Mouse (Mus musculus): ENCODE results near the gene Ripor3. TPM values are rescaled to one million over a fixed set of nuclear protein-coding genes. Genes with fewer than 3 reads are reported as not detected.

Gene Ripor3
- total and polyA plus RNA-seq, 3 experiments: 1.9 to 6.9 (median 6.5) TPM

- Histone ChIP-seq H3K27me3 (ENCODE audit: insufficient read depth, low read length) (no peaks in the 10 kb centered on the region), H3K9me3 (replicated peaks) (no peaks in the 10 kb centered on the region), H3K36me3 (replicated peaks) (peaks cover 79% of the 10 kb centered on the region), H3K4me3 (ENCODE audit: low read depth, low read length) (no peak overlapping the region), H3K4me1 (ENCODE audit: insufficient read depth, low read depth, low read length) (peaks cover 39% of the 10 kb centered on the region)
- DNase-seq (ENCODE audit: low spot score): no peak
- ATAC-seq (ENCODE audit: extremely low read depth, insufficient number of reproducible peaks, low FRiP score, poor library complexity, severe bottlenecking): peak; percentile 50
- TF ChIP-seq TAL1 (conservative IDR thresholded peaks at IDR 0.05; ENCODE audit: low read depth, low read length) (no peak), CTCF (IDR thresholded peaks at IDR 0.05; ENCODE audit: low read depth, low read length) (no peak), GATA2 (IDR thresholded peaks at IDR 0.05; ENCODE audit: borderline replicate concordance, low read depth, low read length) (no peak), POLR2AphosphoS5 (IDR thresholded peaks at IDR 0.05; ENCODE audit: insufficient replicate concordance, low read depth, low read length) (no peak), GATA1 (IDR thresholded peaks at IDR 0.05; ENCODE audit: borderline replicate concordance, low read length) (no peak)
These were observed 68.7 kb downstream of the Ripor3 start for GRCm38 (mm10) chr2:167941745-167942176.

GRCm38 (mm10) chr2:167941320-167941719 lies 69.1 kb downstream of the Ripor3 start:
- DNase-seq (ENCODE audit: low spot score) (no peak), ATAC-seq (ENCODE audit: extremely low read depth, insufficient number of reproducible peaks, low FRiP score, poor library complexity, severe bottlenecking) (no peak)
- Histone ChIP-seq H3K27me3 (ENCODE audit: insufficient read depth, low read length) (no peaks in the 10 kb centered on the region), H3K9me3 (replicated peaks) (no peaks in the 10 kb centered on the region), H3K36me3 (replicated peaks) (peaks cover 82% of the 10 kb centered on the region), H3K4me1 (ENCODE audit: insufficient read depth, low read depth, low read length) (peaks cover 39% of the 10 kb centered on the region), H3K4me3 (ENCODE audit: low read depth, low read length) (no peak overlapping the region)
- TF ChIP-seq POLR2AphosphoS5 (IDR thresholded peaks at IDR 0.05; ENCODE audit: insufficient replicate concordance, low read depth, low read length) (no peak), GATA2 (IDR thresholded peaks at IDR 0.05; ENCODE audit: borderline replicate concordance, low read depth, low read length) (no peak), GATA1 (IDR thresholded peaks at IDR 0.05; ENCODE audit: borderline replicate concordance, low read length) (no peak), CTCF (IDR thresholded peaks at IDR 0.05; ENCODE audit: low read depth, low read length) (no peak), TAL1 (conservative IDR thresholded peaks at IDR 0.05; ENCODE audit: low read depth, low read length) (no peak)

GRCm38 (mm10) chr2:167940636-167941035 lies 69.8 kb downstream of the Ripor3 start:
- Histone ChIP-seq H3K36me3 (replicated peaks) (peaks cover 87% of the 10 kb centered on the region), H3K4me3 (ENCODE audit: low read depth, low read length) (no peak overlapping the region), H3K27me3 (ENCODE audit: insufficient read depth, low read length) (no peaks in the 10 kb centered on the region), H3K4me1 (ENCODE audit: insufficient read depth, low read depth, low read length) (peaks cover 39% of the 10 kb centered on the region), H3K9me3 (replicated peaks) (no peaks in the 10 kb centered on the region)
- ATAC-seq (ENCODE audit: extremely low read depth, insufficient number of reproducible peaks, low FRiP score, poor library complexity, severe bottlenecking) (no peak), DNase-seq (ENCODE audit: low spot score) (no peak)
- TF ChIP-seq GATA1 (IDR thresholded peaks at IDR 0.05; ENCODE audit: borderline replicate concordance, low read length): no peak
- no peak for TF ChIP-seq POLR2AphosphoS5 (IDR thresholded peaks at IDR 0.05; ENCODE audit: insufficient replicate concordance, low read depth, low read length)
- no peak for TF ChIP-seq TAL1 (conservative IDR thresholded peaks at IDR 0.05; ENCODE audit: low read depth, low read length)
- TF ChIP-seq GATA2 (IDR thresholded peaks at IDR 0.05; ENCODE audit: borderline replicate concordance, low read depth, low read length): no peak
- TF ChIP-seq CTCF (IDR thresholded peaks at IDR 0.05; ENCODE audit: low read depth, low read length): no peak

- ATAC-seq (ENCODE audit: extremely low read depth, insufficient number of reproducible peaks, low FRiP score, poor library complexity, severe bottlenecking): no peak
These were observed 70.6 kb downstream of the Ripor3 start for GRCm38 (mm10) chr2:167939632-167940399.

GRCm38 (mm10) chr2:167939204-167939603 lies 71.2 kb downstream of the Ripor3 start:
- no peak overlapping the region for H3K4me3 ChIP-seq (ENCODE audit: low read depth, low read length)
- H3K27me3 ChIP-seq (ENCODE audit: insufficient read depth, low read length): no peaks in the 10 kb centered on the region
- peaks cover 33% of the 10 kb centered on the region for H3K4me1 ChIP-seq (ENCODE audit: insufficient read depth, low read depth, low read length)
- DNase-seq (ENCODE audit: low spot score): no peak
- H3K9me3 ChIP-seq (replicated peaks): no peaks in the 10 kb centered on the region
- no peak for ATAC-seq (ENCODE audit: extremely low read depth, insufficient number of reproducible peaks, low FRiP score, poor library complexity, severe bottlenecking)
- TF ChIP-seq GATA1 (IDR thresholded peaks at IDR 0.05; ENCODE audit: borderline replicate concordance, low read length): no peak
- TF ChIP-seq GATA2 (IDR thresholded peaks at IDR 0.05; ENCODE audit: borderline replicate concordance, low read depth, low read length): no peak
- no peak for TF ChIP-seq POLR2AphosphoS5 (IDR thresholded peaks at IDR 0.05; ENCODE audit: insufficient replicate concordance, low read depth, low read length)
- no peak for TF ChIP-seq CTCF (IDR thresholded peaks at IDR 0.05; ENCODE audit: low read depth, low read length)
- TF ChIP-seq TAL1 (conservative IDR thresholded peaks at IDR 0.05; ENCODE audit: low read depth, low read length): no peak
- H3K36me3 ChIP-seq (replicated peaks): peaks cover 79% of the 10 kb centered on the region

More at GRCm38 (mm10) chr2:167939632-167940399, 70.6 kb downstream of the Ripor3 start:
- TF ChIP-seq GATA1 (IDR thresholded peaks at IDR 0.05; ENCODE audit: borderline replicate concordance, low read length) (no peak), POLR2AphosphoS5 (IDR thresholded peaks at IDR 0.05; ENCODE audit: insufficient replicate concordance, low read depth, low read length) (no peak), GATA2 (IDR thresholded peaks at IDR 0.05; ENCODE audit: borderline replicate concordance, low read depth, low read length) (no peak), TAL1 (conservative IDR thresholded peaks at IDR 0.05; ENCODE audit: low read depth, low read length) (no peak), CTCF (IDR thresholded peaks at IDR 0.05; ENCODE audit: low read depth, low read length) (no peak)
- no peaks in the 10 kb centered on the region for H3K9me3 ChIP-seq (replicated peaks)
- H3K4me3 ChIP-seq (ENCODE audit: low read depth, low read length): no peak overlapping the region
- no peaks in the 10 kb centered on the region for H3K27me3 ChIP-seq (ENCODE audit: insufficient read depth, low read length)
- peaks cover 85% of the 10 kb centered on the region for H3K36me3 ChIP-seq (replicated peaks)
- peaks cover 38% of the 10 kb centered on the region for H3K4me1 ChIP-seq (ENCODE audit: insufficient read depth, low read depth, low read length)
- DNase-seq (ENCODE audit: low spot score): no peak

- peaks cover 34% of the 10 kb centered on the region for H3K4me1 ChIP-seq (ENCODE audit: insufficient read depth, low read depth, low read length)
- TF ChIP-seq POLR2AphosphoS5 (IDR thresholded peaks at IDR 0.05; ENCODE audit: insufficient replicate concordance, low read depth, low read length) (no peak), GATA2 (IDR thresholded peaks at IDR 0.05; ENCODE audit: borderline replicate concordance, low read depth, low read length) (no peak), CTCF (IDR thresholded peaks at IDR 0.05; ENCODE audit: low read depth, low read length) (no peak), TAL1 (conservative IDR thresholded peaks at IDR 0.05; ENCODE audit: low read depth, low read length) (no peak), GATA1 (IDR thresholded peaks at IDR 0.05; ENCODE audit: borderline replicate concordance, low read length) (no peak)
- H3K9me3 ChIP-seq (replicated peaks): no peaks in the 10 kb centered on the region
- ATAC-seq (ENCODE audit: extremely low read depth, insufficient number of reproducible peaks, low FRiP score, poor library complexity, severe bottlenecking) (no peak), DNase-seq (ENCODE audit: low spot score) (no peak)
- peaks cover 78% of the 10 kb centered on the region for H3K36me3 ChIP-seq (replicated peaks)
- H3K4me3 ChIP-seq (ENCODE audit: low read depth, low read length): no peak overlapping the region
- no peaks in the 10 kb centered on the region for H3K27me3 ChIP-seq (ENCODE audit: insufficient read depth, low read length)
These were observed 71.6 kb downstream of the Ripor3 start for GRCm38 (mm10) chr2:167938786-167939185.

Measured in G1E (cell line).